Mouse (Mus musculus): Measurements from ENCODE around the gene Plcl1.

DNA sequence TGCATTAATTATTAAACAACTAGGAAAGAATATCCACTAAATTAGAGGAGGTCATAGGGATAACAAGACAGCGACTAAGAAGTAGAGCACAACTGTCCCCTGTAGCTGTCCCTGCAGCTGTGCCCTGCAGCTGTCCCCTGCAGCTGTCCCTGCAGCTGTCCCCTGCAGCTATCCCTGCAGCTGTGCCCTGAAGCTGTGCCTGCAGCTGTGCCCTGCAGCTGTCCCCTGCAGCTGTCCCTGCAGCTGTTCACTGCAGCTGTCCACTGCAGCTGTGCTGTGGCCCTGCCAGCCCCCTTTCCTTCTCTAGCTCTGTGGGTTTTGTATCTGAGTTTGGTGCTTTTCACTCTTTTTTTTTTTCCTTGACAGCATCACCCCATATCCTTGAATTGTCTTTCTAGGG is 118.2 kb downstream of the Plcl1 start:
- TF ChIP-seq CTCF (IDR thresholded peaks at IDR 0.05 in 2 of 3, conservative IDR thresholded peaks at IDR 0.05 in 1 of 3; ENCODE audit: control insufficient read depth in 1 of 3, insufficient read depth in 1 of 3, low read depth in 2 of 3, low read length in 3 of 3, poor library complexity in 1 of 3, severe bottlenecking in 1 of 3) (no peak), ZNF384 (IDR thresholded peaks at IDR 0.05; ENCODE audit: low read depth, low read length) (no peak), KAT2A (conservative IDR thresholded peaks at IDR 0.05; ENCODE audit: low read depth, low read length) (no peak), POLR2A (IDR thresholded peaks at IDR 0.05; ENCODE audit: control insufficient read depth in 1 of 2, insufficient read depth in 1 of 2, low read depth in 1 of 2, low read length in 2 of 2, poor library complexity in 1 of 2) (no peak), TAL1 (IDR thresholded peaks at IDR 0.05; ENCODE audit: low read length) (no peak), NELFE (IDR thresholded peaks at IDR 0.05; ENCODE audit: low read depth, low read length) (no peak)

All from MEL (cell line).